Comparison of ENCODE assay signal across 8 mouse cellular contexts in the genomic region with DNA sequence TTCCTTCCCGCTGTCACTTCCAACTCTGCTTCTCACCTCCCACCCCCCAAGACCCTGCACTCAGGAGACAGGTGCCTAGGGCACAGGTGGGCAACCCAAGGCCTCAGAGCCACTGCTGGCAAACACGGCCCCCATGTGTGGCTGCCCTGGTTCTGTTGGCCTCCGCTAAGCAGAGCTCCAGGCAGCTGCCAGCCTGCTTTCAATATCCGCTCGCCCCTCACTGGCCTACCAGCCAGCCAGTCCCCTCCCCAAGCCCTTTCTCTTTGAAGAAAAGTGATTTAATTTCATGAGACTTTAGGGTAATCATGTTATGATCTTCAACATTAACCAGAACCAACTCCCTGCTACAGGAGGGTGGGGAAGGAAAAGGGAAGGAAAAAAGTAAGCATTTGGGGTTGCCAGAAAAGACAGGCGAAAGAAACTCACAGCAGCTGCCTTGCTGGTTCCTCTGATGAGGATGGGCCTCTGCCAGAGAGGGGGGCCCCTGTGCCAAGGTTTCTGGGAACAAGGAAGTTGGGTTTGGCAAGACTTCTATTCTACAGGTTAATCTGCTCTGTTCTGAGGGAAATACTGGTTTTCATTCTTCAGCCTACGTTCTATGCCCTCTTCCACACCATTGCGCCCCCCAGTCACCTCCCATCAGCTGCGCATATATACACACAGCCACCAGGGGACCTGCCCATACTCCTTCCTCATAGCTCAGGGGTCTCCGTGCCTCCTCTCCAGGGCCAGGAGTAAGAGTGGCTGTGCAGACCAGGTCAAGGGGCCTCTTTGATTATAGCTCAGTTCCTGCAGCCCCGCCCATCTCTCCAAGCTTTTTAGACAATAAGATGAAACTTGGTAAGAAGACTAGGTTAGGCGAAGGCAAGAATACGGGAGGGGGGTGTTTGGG. TPM values are rescaled to one million over a fixed set of nuclear protein-coding genes. Genes with fewer than 3 reads are reported as not detected.
A peak's percentile ranks its signal among the peaks of the same experiment; 100 is the strongest.
DNase-seq lines count a peak whose midpoint lies in the region.

No protein-coding gene starts in this region.

- peak; percentile 11 to 19 for DNase-seq in left cerebral cortex, adult 18-20 months (ENCODE audit: low spot score in 2 of 2)
- DNase-seq in left cerebral cortex, adult 11 months (ENCODE audit: low spot score): no peak
- DNase-seq in embryo, embryonic 10.5 days (ENCODE audit: low spot score): peak; percentile 36
- DNase-seq in gastrocnemius, postnatal 10 days: peak; percentile 54
- DNase-seq in layer of hippocampus, postnatal 14 days (ENCODE audit: low spot score in 2 of 2): peak; percentile 28 to 63
- DNase-seq in right cerebral cortex, postnatal 4 days: peak; percentile 61
- no peak for DNase-seq in cerebellum, adult 9-11 months
- DNase-seq in testis, postnatal 10 days (ENCODE audit: low spot score): no peak

RNA-seq across cellular contexts. Expression of gene Ntn1, which starts 59.3 kb away (rescaled TPM):
- 1 to 10 TPM; 6.2 to 7.6 TPM for total RNA-seq in left cerebral cortex, adult 18-20 months (2021)
- 10 to 100 TPM; 12.2 to 14.4 TPM for total RNA-seq in gastrocnemius, postnatal 10 days (2021)
- total RNA-seq in layer of hippocampus, postnatal 14 days (2021): 1 to 10 TPM; 7.1 to 7.4 TPM

Comparison
In these comparisons a context has a peak if more than half of its experiments do, and no peak if none do; other contexts are left out.
1. DNase-seq: peak in left cerebral cortex, adult 18-20 months (2 of 2), embryo, embryonic 10.5 days (single experiment), gastrocnemius, postnatal 10 days (single experiment), layer of hippocampus, postnatal 14 days (2 of 2) and right cerebral cortex, postnatal 4 days (single experiment); none in left cerebral cortex, adult 11 months (single experiment), cerebellum, adult 9-11 months (single experiment) and testis, postnatal 10 days (single experiment).